Mouse (Mus musculus) neural tube, embryonic 14.5 days (tissue): ENCODE results near the gene Dazap1. TPM values are rescaled to one million over a fixed set of nuclear protein-coding genes. Genes with fewer than 3 reads are reported as not detected.

ENCODE experiments used
- ATAC-seq: fragments of 200-750 bp; cut with Nextera tagmentation; 2 replicates; pipeline ENCODE4 v1.8.0; 2017; ENCODE audit warnings: low read depth, mild to moderate bottlenecking, moderate TSS enrichment, moderate library complexity
- H3K27ac ChIP-seq: fragments of 300-500 bp; sonication (generic); 2 replicates; pipeline ENCODE4 v1.5.1; 2014; ENCODE audit warnings: low read depth, mild to moderate bottlenecking, control low read depth, low read length, moderate library complexity, mixed read lengths
- H3K27me3 ChIP-seq: fragments of 300-500 bp; sonication (generic); 2 replicates; pipeline ENCODE4 v1.6.1; 2014; ENCODE audit warnings: low read length; ENCODE audit not compliant: control insufficient read depth, insufficient read depth
- H3K36me3 ChIP-seq: fragments of 300-500 bp; sonication (generic); 2 replicates; pipeline ENCODE4 v1.6.1; 2014; ENCODE audit warnings: low read length, mixed read lengths; ENCODE audit not compliant: control insufficient read depth, insufficient read depth
- H3K4me1 ChIP-seq: fragments of 300-500 bp; sonication (generic); 2 replicates; pipeline ENCODE4 v1.6.1; 2014; ENCODE audit warnings: low read length; ENCODE audit not compliant: control insufficient read depth, insufficient read depth
- H3K4me2 ChIP-seq: fragments of 300-500 bp; sonication (generic); 2 replicates; pipeline ENCODE4 v1.6.1; 2014; ENCODE audit warnings: mild to moderate bottlenecking, low read depth, low read length, control low read depth
- H3K4me3 ChIP-seq: fragments of 300-500 bp; sonication (generic); 2 replicates; pipeline ENCODE4 v1.5.1; 2014; ENCODE audit warnings: low read depth, low read length, control low read depth, mixed read lengths
- H3K9ac ChIP-seq: fragments of 300-500 bp; sonication (generic); replicated peaks from 2 replicates; pipeline ENCODE4 v1.6.1; 2014; ENCODE audit warnings: low read depth, mild to moderate bottlenecking, control low read depth, low read length, mixed read lengths
- H3K9me3 ChIP-seq: fragments of 300-500 bp; sonication (generic); 2 replicates; pipeline ENCODE4 v1.6.1; 2016; ENCODE audit warnings: low read length; ENCODE audit not compliant: control insufficient read depth
- WGBS: fragments of 180-500 bp; shearing (Covaris S2); extraction: QIAGEN DNeasy Blood & Tissue Kit; methylation state at CpG from one replicate; pipeline ENCODE4 v1.1.7; 2014; 5-methylcytosine and 5-hydroxymethylcytosine counted together
- polyA plus RNA-seq: library from polyadenylated mRNA; unstranded; fragments of >200 nt; fragmentation: Nextera tagmentation; extraction: Ambion mirVana; gene quantifications from 2 replicates; pipeline ENCODE4 v1.2.1, GENCODE M21; 2014

The Dazap1 gene
- polyA plus RNA-seq, 1 experiment from 2014 or later = 39.8 TPM

DNA sequence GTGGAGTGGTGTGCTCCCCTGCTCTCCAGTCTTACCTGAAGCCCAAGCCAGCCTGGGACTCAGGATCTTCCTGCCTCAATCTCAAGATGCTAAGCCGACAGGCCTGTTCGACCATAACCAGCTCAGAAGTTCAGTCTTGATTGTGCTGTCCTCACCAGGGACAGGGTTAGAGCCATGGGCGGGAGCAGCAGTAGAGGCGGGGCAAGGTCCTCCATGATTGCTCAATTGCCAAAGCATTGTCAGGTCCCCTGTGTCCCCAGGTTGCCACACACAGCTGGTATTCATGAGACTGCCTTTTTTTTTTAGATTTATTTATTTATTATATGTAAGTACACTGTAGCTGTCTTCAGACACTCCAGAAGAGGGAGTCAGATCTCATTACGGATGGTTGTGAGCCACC lies 15.0 kb downstream of the Dazap1 start:
- Histone ChIP-seq H3K9me3 (no peaks in the 10 kb centered on the region), H3K27ac (no peak overlapping the region), H3K27me3 (no peaks in the 10 kb centered on the region), H3K4me1 (no peaks in the 10 kb centered on the region), H3K9ac (no peak overlapping the region), H3K4me3 (no peak overlapping the region), H3K4me2 (no peak overlapping the region), H3K36me3 (peaks cover 55% of the 10 kb centered on the region)
- no peak for ATAC-seq
- 87% methylated on average over 5 of the region's 5 CpGs for WGBS

DNA sequence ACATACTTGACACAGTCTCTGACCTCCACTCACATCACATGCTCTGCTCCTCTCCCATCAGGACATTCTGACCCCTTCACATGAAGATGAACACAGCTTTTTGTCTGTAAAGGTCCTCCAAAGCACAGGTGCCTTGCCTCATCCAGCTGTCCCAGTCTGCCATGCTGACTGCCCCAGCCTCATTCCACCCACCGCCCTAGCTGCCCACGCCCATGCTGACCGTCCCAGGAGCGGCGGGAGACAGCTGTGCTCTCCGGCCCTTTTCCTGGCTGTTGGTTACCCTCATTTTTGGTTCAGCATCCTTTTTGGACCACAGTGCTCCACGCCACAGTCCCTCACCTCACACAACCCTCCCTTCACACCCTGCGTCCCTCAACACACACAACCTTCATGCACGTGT lies 17.1 kb downstream of the Dazap1 start:
- no peak overlapping the region for H3K27ac ChIP-seq
- no peak overlapping the region for H3K4me3 ChIP-seq
- WGBS = 94% methylated on average over 9 of the region's 9 CpGs
- H3K4me2 ChIP-seq = no peak overlapping the region
- no peaks in the 10 kb centered on the region for H3K9me3 ChIP-seq
- no peaks in the 10 kb centered on the region for H3K4me1 ChIP-seq
- no peak for ATAC-seq
- H3K36me3 ChIP-seq = peaks cover 74% of the 10 kb centered on the region
- H3K27me3 ChIP-seq = no peaks in the 10 kb centered on the region
- no peak overlapping the region for H3K9ac ChIP-seq

DNA sequence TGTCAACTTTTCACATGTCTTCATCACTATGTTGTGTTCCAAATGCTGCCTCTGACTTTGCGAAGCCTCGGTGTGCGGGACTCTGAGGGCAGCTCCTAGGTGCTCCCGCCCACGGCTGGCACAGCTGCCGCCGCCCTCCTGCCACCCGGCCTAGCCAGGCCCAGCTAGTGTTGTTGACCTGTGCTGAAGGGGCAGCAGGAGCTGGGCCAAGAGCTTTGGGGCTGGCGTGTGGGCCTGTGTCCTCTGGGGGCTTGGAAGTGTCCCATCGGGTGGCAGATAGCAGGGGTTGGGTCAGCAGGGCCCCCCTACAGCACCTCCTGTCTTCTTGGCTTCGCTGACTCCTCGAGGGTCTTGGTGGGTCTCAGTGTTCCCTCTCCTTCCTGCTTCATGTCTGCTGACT lies 18.0 kb downstream of the Dazap1 start:
- 95% methylated on average over 12 of the region's 12 CpGs for WGBS
- Histone ChIP-seq H3K4me2 (no peak overlapping the region), H3K4me3 (no peak overlapping the region), H3K36me3 (peaks cover 77% of the 10 kb centered on the region), H3K27ac (no peak overlapping the region), H3K4me1 (no peaks in the 10 kb centered on the region), H3K9ac (no peak overlapping the region), H3K9me3 (no peaks in the 10 kb centered on the region), H3K27me3 (no peaks in the 10 kb centered on the region)
- ATAC-seq = no peak

DNA sequence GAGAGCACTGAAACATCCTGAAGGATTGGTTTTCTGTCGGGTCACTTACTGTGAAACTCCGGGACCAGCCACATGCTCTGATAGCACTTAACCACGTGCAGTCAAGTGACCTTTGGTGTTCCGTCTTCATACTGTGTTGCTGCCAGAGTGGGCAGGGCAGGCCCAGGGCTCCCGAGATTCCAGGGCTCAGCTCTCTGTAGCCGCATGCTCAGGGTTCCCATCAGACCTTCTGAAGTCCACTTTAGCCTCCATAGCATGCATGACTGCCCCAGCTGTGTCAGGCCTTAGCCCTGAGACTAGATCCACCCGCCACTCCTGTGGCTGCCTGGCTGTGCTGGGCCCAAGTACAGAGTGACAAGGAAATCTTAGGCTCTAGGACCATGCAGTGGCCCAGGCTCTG lies 20.0 kb downstream of the Dazap1 start:
- H3K4me2 ChIP-seq = no peak overlapping the region
- 94% methylated on average over 7 of the region's 7 CpGs for WGBS
- H3K4me1 ChIP-seq = no peaks in the 10 kb centered on the region
- H3K27me3 ChIP-seq = no peaks in the 10 kb centered on the region
- H3K9me3 ChIP-seq = no peaks in the 10 kb centered on the region
- H3K27ac ChIP-seq = no peak overlapping the region
- no peak overlapping the region; the same call in 1 of the 2 replicates for H3K9ac ChIP-seq
- H3K36me3 ChIP-seq = peaks cover 88% of the 10 kb centered on the region
- 0 out of 2 replicates have a peak, but pooled peaks have one; percentile 14 for ATAC-seq
- no peak overlapping the region for H3K4me3 ChIP-seq

DNA sequence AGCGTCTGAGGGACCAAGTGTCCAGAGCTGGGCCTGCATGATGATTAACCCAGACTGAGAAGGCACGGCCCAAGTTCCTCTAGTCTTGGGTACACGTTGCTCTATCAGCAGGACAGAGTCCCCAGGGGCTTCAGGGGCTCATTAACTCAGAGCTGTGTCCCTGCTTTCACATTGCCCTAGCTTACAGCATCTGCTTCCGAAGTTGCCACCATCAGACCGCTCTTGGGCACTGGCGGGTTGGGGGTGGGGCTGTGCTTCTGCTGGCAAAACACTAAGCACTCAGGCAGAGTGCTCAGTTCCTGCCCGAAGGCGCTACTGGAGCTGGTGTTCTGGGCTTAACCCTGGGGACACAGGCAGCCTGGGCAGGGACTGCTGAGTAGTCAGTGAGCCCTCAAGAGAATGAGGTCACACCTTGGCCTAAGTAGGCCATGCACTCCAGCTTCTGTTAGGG lies 20.7 kb downstream of the Dazap1 start:
- Histone ChIP-seq H3K36me3 (peaks cover 88% of the 10 kb centered on the region), H3K4me1 (no peaks in the 10 kb centered on the region), H3K27me3 (no peaks in the 10 kb centered on the region), H3K27ac (no peak overlapping the region), H3K4me3 (no peak overlapping the region), H3K4me2 (no peak overlapping the region), H3K9me3 (no peaks in the 10 kb centered on the region), H3K9ac (no peak overlapping the region; the same call in 1 of the 2 replicates)
- WGBS = 55% methylated on average over 8 of the region's 8 CpGs
- ATAC-seq = peak; percentile 28; the same call in 1 of the 2 replicates

DNA sequence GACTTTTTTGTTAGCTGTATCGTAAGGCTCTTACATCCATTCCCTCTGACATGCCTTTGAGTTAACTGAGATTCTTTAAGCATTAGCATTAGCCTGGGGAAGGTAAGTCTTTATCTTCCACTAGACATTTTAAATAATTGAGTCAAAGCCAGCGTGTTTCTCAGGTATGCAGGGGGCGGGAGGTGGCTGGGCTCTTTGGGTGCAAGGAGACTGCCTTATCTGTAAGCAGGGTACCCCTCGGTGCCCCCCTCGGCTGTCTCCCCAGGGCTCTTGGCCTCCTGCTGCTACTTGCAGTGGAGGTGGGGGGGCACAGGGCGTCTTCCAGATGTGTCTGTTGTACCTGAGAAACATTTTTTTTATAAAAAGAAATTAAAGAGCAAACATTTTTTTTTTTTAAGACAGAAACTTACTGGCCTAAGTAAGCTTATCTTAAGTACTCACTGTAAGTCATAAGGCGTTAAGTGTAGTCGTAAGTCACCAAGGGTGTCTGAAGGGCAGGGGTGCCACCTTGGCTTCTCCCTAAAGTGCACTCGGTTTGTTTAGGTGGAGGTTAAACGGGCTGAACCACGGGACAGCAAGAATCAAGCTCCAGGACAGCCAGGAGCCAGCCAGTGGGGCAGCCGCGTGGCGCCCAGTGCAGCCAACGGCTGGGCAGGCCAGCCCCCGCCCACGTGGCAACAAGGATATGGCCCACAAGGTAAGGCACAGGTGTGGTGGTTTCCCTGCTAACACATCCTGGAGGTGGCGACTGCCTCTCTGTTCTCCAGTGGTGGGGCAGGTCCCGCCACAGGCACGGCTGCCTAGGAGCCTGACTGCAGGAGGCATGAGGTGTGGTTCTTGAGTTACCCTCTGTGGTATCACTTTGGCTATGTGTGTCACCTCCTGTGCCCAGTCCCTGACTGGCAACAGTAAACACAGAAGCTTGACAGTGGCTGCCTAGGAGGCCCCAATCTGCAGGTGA lies 21.5 kb downstream of the Dazap1 start:
- no peak overlapping the region for H3K9ac ChIP-seq
- no peaks in the 10 kb centered on the region for H3K4me1 ChIP-seq
- H3K36me3 ChIP-seq = peaks cover 86% of the 10 kb centered on the region
- 89% methylated on average over 20 of the region's 20 CpGs for WGBS
- no peaks in the 10 kb centered on the region for H3K9me3 ChIP-seq
- no peak overlapping the region for H3K4me2 ChIP-seq
- H3K27me3 ChIP-seq = no peaks in the 10 kb centered on the region
- no peak overlapping the region for H3K27ac ChIP-seq
- no peak for ATAC-seq
- no peak overlapping the region for H3K4me3 ChIP-seq

DNA sequence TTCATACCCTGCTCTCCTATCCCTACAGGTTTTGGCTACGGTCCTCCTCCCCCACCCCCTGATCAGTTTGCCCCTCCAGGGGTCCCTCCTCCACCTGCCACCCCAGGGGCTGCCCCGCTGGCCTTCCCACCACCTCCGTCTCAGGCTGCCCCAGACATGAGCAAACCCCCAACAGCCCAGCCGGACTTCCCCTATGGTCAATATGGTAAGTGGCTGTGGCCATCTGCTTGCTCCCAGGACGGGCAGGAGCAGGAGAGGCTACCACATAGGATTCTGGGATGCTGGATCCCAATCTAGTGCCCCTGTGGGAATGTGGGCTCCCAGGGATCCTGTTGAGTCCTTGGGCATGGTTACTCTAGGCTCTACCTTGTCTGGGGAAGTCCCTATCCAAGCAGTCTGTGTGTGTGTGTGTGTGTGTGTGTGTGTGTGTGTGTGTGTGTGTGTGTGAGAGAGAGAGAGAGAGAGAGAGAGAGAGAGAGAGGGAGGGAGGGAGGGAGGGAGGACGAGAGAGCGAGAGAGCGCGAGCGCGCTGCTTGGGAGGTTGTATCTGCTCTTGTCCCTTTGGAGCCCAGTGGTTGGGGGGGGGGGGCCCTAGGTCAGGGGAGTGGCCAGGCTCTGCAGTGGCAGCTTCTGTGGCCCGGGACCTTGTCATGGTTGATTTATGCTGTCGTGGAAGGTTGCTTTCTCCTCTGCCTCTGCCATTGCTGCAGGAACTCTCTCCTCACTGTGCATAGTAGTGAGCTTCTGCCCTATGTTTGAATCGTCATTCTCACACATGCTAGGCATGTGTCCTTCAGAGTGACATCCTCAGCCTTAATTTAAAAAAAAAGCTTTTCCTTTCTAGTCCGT lies 24.2 kb downstream of the Dazap1 start:
- Histone ChIP-seq H3K27me3 (no peaks in the 10 kb centered on the region), H3K4me1 (no peaks in the 10 kb centered on the region), H3K36me3 (peaks cover 66% of the 10 kb centered on the region), H3K9me3 (no peaks in the 10 kb centered on the region), H3K4me3 (no peak overlapping the region), H3K4me2 (no peak overlapping the region), H3K9ac (no peak overlapping the region; the same call in 1 of the 2 replicates), H3K27ac (no peak overlapping the region)
- whole genome bisulfite sequencing = 69% methylated on average over 15 of the region's 15 CpGs
- ATAC-seq = no peak

DNA sequence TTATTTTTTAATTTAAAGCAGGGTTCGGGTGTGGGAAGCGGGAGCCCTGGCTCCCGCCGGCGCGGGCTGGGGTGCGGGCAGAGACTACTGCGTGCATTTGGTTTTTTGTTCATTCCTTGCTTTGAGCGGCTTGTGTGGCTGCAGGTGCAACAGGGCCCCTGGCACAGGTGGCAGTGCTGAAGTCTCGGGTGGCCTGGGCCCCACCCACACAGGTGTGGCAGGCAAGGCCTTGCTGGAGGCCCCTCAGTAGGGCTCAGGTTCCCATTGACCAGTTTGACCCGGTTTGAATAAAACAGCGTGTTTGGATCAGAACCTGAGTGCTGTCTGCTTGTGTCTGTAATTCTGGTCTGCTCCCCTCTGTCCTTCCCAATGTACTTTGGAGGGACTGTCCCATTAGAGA lies 26.8 kb downstream of the Dazap1 start:
- H3K27me3 ChIP-seq = no peaks in the 10 kb centered on the region; the same call in 1 of the 2 replicates
- 95% methylated on average over 12 of the region's 12 CpGs for WGBS
- no peak overlapping the region for H3K27ac ChIP-seq
- peaks cover 43% of the 10 kb centered on the region for H3K36me3 ChIP-seq
- H3K9me3 ChIP-seq = no peaks in the 10 kb centered on the region
- no peak for ATAC-seq
- no peak overlapping the region for H3K4me2 ChIP-seq
- peaks cover 1% of the 10 kb centered on the region for H3K4me1 ChIP-seq
- H3K9ac ChIP-seq = no peak overlapping the region
- no peak overlapping the region for H3K4me3 ChIP-seq
